Mouse (Mus musculus) liver, embryonic 14.5 days (tissue): ENCODE measurements around the gene Ddhd1.

Source experiments
- CTCF ChIP-seq: IDR thresholded peaks from 2 replicates; pipeline ENCODE4 v1.5.1; 2016; ENCODE audit warnings: antibody characterized with exemption, low read depth, control low read depth
- EP300 ChIP-seq: IDR thresholded peaks from 2 replicates; pipeline ENCODE4 v1.6.1; 2016; ENCODE audit warnings: antibody characterized with exemption, low read depth

- TF ChIP-seq CTCF (no peak), EP300 (peak; percentile 96)
These were observed 4.2 kb downstream of the Ddhd1 start for GRCm38 (mm10) chr14:45653756-45654155.
